Mouse (Mus musculus) stomach, postnatal 0 days (tissue): ENCODE data around the gene Nwd2. TPM values are rescaled to one million over a fixed set of nuclear protein-coding genes. Genes with fewer than 3 reads are reported as not detected.
A peak's percentile ranks its signal among the peaks of the same experiment; 100 is the strongest.

ENCODE experiments used
- ATAC-seq: fragments of 200-750 bp; cut with Nextera tagmentation; 2 replicates; pipeline ENCODE4 v1.8.0; 2017; ENCODE audit not compliant: low FRiP score, low TSS enrichment
- DNase-seq: peaks from one replicate; pipeline ENCODE4 v3.0.0-alpha.2; 2016; ENCODE audit warnings: low spot score
- H3K27ac ChIP-seq: fragments of 300-500 bp; sonication (generic); replicated peaks from 2 replicates; pipeline ENCODE4 v1.5.1; 2014; ENCODE audit warnings: mild to moderate bottlenecking, control low read depth
- H3K27me3 ChIP-seq: fragments of 300-500 bp; sonication (generic); 2 replicates; pipeline ENCODE4 v1.6.1; 2014; ENCODE audit warnings: low read length; ENCODE audit not compliant: control insufficient read depth, insufficient read depth
- H3K36me3 ChIP-seq: fragments of 300-500 bp; sonication (generic); 2 replicates; pipeline ENCODE4 v1.6.1; 2014; ENCODE audit warnings: low read length, mixed read lengths; ENCODE audit not compliant: control insufficient read depth, insufficient read depth
- H3K4me1 ChIP-seq: fragments of 300-500 bp; sonication (generic); replicated peaks from 2 replicates; pipeline ENCODE4 v1.6.1; 2014; ENCODE audit warnings: antibody characterized with exemption; ENCODE audit not compliant: control insufficient read depth, insufficient read depth
- H3K4me2 ChIP-seq: fragments of 300-500 bp; sonication (generic); replicated peaks from 2 replicates; pipeline ENCODE4 v1.6.1; 2014; ENCODE audit warnings: low read depth, mild to moderate bottlenecking, control low read depth, moderate library complexity
- H3K4me3 ChIP-seq: fragments of 300-500 bp; sonication (generic); 2 replicates; pipeline ENCODE4 v1.5.1; 2014; ENCODE audit warnings: low read depth, low read length, control low read depth
- H3K9ac ChIP-seq: fragments of 300-500 bp; sonication (generic); 2 replicates; pipeline ENCODE4 v1.6.1; 2014; ENCODE audit warnings: mild to moderate bottlenecking, low read length, control low read depth, mixed read lengths
- H3K9me3 ChIP-seq: fragments of 300-500 bp; sonication (generic); 2 replicates; pipeline ENCODE4 v1.6.1; 2016; ENCODE audit warnings: low read length; ENCODE audit not compliant: control insufficient read depth
- CTCF ChIP-seq: IDR thresholded peaks from 2 replicates; pipeline ENCODE4 v1.5.1; 2016; ENCODE audit warnings: antibody characterized with exemption, low read depth, mild to moderate bottlenecking, moderate library complexity
- EP300 ChIP-seq: optimal IDR thresholded peaks from 2 replicates; pipeline ENCODE3; 2016; ENCODE audit warnings: antibody characterized with exemption
- WGBS: fragments of 180-500 bp; shearing (Covaris S2); extraction: QIAGEN DNeasy Blood & Tissue Kit; methylation state at CpG from one replicate; pipeline ENCODE4 v1.1.7; 2014; 5-methylcytosine and 5-hydroxymethylcytosine counted together
- polyA plus RNA-seq: library from polyadenylated mRNA; unstranded; fragments of >200 nt; fragmentation: Nextera tagmentation; extraction: Ambion mirVana; gene quantifications from 2 replicates; pipeline ENCODE4 v1.2.1, GENCODE M21; 2015

Nwd2 gene
- polyA plus RNA-seq, 1 experiment from 2014 or later = 0.61 TPM

DNA sequence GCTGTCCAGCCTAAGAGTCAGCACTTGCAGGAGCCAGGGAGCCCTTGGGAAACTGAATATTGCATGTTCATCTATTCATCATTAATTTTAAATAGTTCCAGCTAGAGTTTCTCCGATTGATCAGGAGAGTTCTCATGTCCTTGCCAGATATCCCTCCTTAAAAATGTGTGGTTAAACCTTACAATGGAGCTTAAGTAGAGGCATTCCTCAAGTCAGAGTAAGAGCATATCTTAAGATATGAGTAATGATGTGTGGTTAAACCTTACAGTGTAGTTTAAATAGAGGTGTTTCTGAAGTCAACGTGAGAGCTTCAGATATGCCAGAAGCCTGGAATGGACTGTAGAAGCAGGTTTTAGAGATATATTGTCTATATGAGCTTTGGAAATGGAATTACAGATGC lies 94.5 kb downstream of the Nwd2 start:
- no peak for DNase-seq
- no peak overlapping the region for H3K27ac ChIP-seq
- H3K4me2 ChIP-seq = no peak overlapping the region
- no peaks in the 10 kb centered on the region for H3K36me3 ChIP-seq
- no peak overlapping the region for H3K9ac ChIP-seq
- ATAC-seq = no peak
- no peaks in the 10 kb centered on the region for H3K27me3 ChIP-seq
- 49% methylated on average over 2 of the region's 2 CpGs for WGBS
- no peak for TF ChIP-seq CTCF
- no peak for TF ChIP-seq EP300
- no peaks in the 10 kb centered on the region for H3K9me3 ChIP-seq
- H3K4me1 ChIP-seq = no peaks in the 10 kb centered on the region
- H3K4me3 ChIP-seq = no peak overlapping the region

DNA sequence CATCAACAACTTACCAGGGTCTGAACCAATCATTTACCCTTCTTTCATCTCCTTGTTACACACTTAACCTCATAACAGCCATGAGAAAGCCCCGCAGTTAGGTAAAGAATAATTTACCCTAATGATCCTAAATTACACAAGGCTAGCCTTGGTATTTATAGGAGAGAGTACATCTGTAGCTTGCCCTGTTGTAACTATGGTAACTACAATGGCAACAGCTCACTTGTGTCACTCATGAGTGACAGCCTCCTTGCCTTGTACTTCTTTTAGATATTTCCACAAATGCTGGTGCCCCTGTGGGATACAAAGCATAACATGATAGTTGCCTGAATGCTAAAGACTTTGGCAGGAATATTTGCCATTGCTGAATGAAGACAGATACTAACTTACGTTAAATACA lies 99.4 kb downstream of the Nwd2 start:
- no peak for TF ChIP-seq CTCF
- TF ChIP-seq EP300 = no peak
- Histone ChIP-seq H3K27me3 (no peaks in the 10 kb centered on the region), H3K4me2 (no peak overlapping the region), H3K36me3 (no peaks in the 10 kb centered on the region), H3K4me1 (no peaks in the 10 kb centered on the region), H3K4me3 (no peak overlapping the region), H3K9ac (no peak overlapping the region), H3K27ac (no peak overlapping the region), H3K9me3 (no peaks in the 10 kb centered on the region)
- WGBS = 62% methylated on average over 2 of the region's 2 CpGs
- no peak for DNase-seq
- ATAC-seq = no peak

DNA sequence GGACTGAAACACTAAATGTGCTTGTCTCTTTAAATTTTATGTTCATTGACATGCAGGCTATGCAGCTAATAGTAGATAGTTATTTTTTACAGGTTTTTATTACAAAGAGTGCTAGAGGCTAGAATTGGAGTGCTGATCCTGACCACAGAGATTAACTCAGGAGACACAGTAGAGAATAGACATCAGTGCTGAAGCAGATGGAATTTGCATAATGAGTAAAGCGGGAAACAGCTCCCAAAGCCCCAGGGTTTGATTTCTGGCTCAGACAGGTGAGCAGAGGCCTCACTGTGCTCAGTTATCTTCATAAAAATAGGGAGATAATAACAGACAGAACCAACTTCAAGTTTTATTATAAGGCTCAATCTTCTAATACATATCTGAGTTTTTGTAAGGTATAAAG lies 99.9 kb downstream of the Nwd2 start:
- TF ChIP-seq CTCF = no peak
- no peak for TF ChIP-seq EP300
- no peak overlapping the region for H3K4me2 ChIP-seq
- H3K4me3 ChIP-seq = no peak overlapping the region
- 77% methylated on average over 1 of the region's 1 CpGs for WGBS
- H3K27me3 ChIP-seq = no peaks in the 10 kb centered on the region
- H3K9me3 ChIP-seq = no peaks in the 10 kb centered on the region
- H3K27ac ChIP-seq = no peak overlapping the region
- no peaks in the 10 kb centered on the region for H3K4me1 ChIP-seq
- no peak overlapping the region for H3K9ac ChIP-seq
- no peaks in the 10 kb centered on the region for H3K36me3 ChIP-seq
- DNase-seq (no peak), ATAC-seq (no peak)

DNA sequence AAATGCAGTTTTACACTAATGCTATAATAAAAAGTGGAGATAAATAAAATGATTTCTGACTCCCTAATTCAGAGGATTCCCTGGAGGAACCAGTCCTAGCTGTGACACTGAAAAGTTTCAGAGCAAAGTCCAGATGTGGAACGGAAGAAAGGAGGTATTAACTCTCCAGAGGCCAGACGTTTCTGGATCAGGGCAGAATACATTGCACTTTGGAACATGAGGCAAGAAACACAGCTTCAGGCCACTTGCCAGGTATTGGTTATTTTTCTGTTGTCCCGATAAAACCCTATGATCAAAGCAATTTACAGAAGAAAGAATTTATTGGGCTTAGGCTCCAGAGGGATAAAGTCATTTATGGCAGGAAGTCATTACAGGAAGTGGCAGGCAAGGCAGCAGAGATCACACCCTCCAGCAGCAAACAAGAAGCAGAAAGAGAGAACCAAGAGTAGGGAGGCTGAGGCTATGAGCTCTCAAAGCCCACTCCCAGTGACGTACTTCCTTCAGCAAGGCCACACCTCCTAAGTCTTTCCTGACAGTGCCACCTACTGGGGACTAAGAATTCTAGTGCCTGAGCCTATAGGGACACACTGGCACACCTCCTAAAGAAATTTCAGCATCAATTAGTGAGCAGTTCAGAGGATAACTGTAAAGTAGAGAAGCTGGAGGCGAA lies 106.3 kb downstream of the Nwd2 start:
- TF ChIP-seq CTCF = peak; percentile 45
- no peak for TF ChIP-seq EP300
- no peaks in the 10 kb centered on the region for H3K27me3 ChIP-seq
- no peak overlapping the region for H3K4me3 ChIP-seq
- no peak overlapping the region for H3K27ac ChIP-seq
- no peaks in the 10 kb centered on the region for H3K36me3 ChIP-seq
- no peak overlapping the region for H3K4me2 ChIP-seq
- DNase-seq (no peak), ATAC-seq (no peak)
- WGBS = 71% methylated on average over 5 of the region's 5 CpGs
- no peaks in the 10 kb centered on the region for H3K4me1 ChIP-seq
- H3K9ac ChIP-seq = no peak overlapping the region
- H3K9me3 ChIP-seq = no peaks in the 10 kb centered on the region

DNA sequence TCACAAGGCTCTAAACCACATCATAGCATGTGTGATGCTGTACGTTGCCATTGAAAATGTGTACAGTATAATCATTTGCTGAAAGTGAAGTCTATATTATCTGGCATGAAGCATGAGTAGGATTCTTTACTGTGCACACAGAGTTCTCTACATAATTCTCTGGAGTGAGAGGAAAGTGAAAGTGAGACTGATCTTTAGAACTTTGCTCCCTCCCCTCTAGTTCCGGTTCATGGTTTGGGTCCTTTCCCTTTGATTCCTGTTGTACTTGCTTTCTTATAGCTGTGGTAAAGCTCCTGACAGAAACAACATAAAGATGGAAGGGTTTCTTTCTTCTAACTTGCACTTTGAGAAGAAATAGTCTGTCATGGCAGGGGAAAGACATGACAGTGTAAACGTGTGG lies 107.0 kb downstream of the Nwd2 start:
- TF ChIP-seq EP300 = no peak
- no peak for TF ChIP-seq CTCF
- no peak for DNase-seq
- Histone ChIP-seq H3K4me2 (no peak overlapping the region), H3K9ac (no peak overlapping the region), H3K27ac (no peak overlapping the region), H3K36me3 (no peaks in the 10 kb centered on the region), H3K27me3 (no peaks in the 10 kb centered on the region), H3K4me1 (no peaks in the 10 kb centered on the region), H3K9me3 (no peaks in the 10 kb centered on the region), H3K4me3 (no peak overlapping the region)
- no peak for ATAC-seq
- 80% methylated on average over 3 of the region's 3 CpGs for WGBS

DNA sequence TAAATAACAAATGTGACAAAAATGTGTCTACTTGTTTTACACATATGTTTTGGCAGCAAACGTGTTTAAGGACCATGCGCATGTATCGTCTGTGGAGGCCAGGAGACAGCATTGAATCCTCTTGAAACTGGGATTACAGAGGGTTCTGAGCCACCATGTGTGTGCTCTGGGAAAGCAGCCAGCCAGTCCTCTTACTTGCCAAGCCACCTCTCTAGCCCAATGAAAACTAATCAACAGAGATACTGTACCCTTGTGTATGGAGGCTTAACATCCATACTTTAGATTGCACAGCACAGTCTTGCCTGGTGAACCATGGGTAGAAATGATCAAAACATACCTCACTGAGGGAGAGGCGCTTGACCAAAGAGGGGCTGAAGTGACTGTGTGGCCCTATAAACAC lies 117.0 kb downstream of the Nwd2 start:
- no peaks in the 10 kb centered on the region for H3K4me1 ChIP-seq

More for the DNA sequence above, 117.0 kb downstream of the Nwd2 start:
- Histone ChIP-seq H3K4me2 (no peak overlapping the region), H3K9me3 (no peaks in the 10 kb centered on the region), H3K27ac (no peak overlapping the region), H3K36me3 (no peaks in the 10 kb centered on the region), H3K27me3 (no peaks in the 10 kb centered on the region), H3K9ac (no peak overlapping the region), H3K4me3 (no peak overlapping the region)
- TF ChIP-seq EP300 (no peak), CTCF (no peak)
- WGBS = 90% methylated on average over 4 of the region's 4 CpGs
- ATAC-seq (no peak), DNase-seq (no peak)
